Mouse (Mus musculus) adrenal gland, postnatal 10 days (tissue): ENCODE data around the gene 1700003H04Rik. TPM values are rescaled to one million over a fixed set of nuclear protein-coding genes. Genes with fewer than 3 reads are reported as not detected.

ENCODE experiments used
- DNase-seq: peaks from one replicate; pipeline ENCODE4 v3.0.0; 2021; ENCODE audit warnings: mixed read lengths
- long read RNA-seq, 2 experiments: library from polyadenylated mRNA; stranded (forward); transcript quantifications; one replicate each; pipeline ENCODE4 v2.0.0; 2021
- total RNA-seq, 2 experiments: library from RNA; stranded (reverse); gene quantifications; 2 replicates each; pipeline ENCODE4 v1.2.3; 2021

1700003H04Rik gene
- total RNA-seq: not detected
- long read RNA-seq, experiment 1: 0 reads
- long read RNA-seq, experiment 2: 0 reads

- DNase-seq: no peak
Observed at GRCm38 (mm10) chr3:124581001-124581400, at the start of gene 1700003H04Rik. Gene 1700003H04Rik, minus strand, starts transcription at chr3:124581101.

GRCm38 (mm10) chr3:124623031-124623430, 42.1 kb upstream of the 1700003H04Rik start:
- DNase-seq: no peak

GRCm38 (mm10) chr3:124613287-124613686, 32.4 kb upstream of the 1700003H04Rik start:
- DNase-seq: no peak

- no peak for DNase-seq
Observed at GRCm38 (mm10) chr3:124609956-124610355, 29.1 kb upstream of the 1700003H04Rik start.

GRCm38 (mm10) chr3:124606021-124606517, 25.2 kb upstream of the 1700003H04Rik start:
- DNase-seq: no peak

GRCm38 (mm10) chr3:124605518-124605917, 24.6 kb upstream of the 1700003H04Rik start:
- no peak for DNase-seq

- DNase-seq: no peak
Observed at GRCm38 (mm10) chr3:124597789-124598188, 16.9 kb upstream of the 1700003H04Rik start.

GRCm38 (mm10) chr3:124587534-124587933, 6.6 kb upstream of the 1700003H04Rik start:
- no peak for DNase-seq

GRCm38 (mm10) chr3:124585761-124586160, 4.9 kb upstream of the 1700003H04Rik start:
- DNase-seq: no peak

- DNase-seq: no peak
Observed at GRCm38 (mm10) chr3:124557317-124557716, 23.6 kb downstream of the 1700003H04Rik start.

GRCm38 (mm10) chr3:124555963-124556362, 24.9 kb downstream of the 1700003H04Rik start:
- no peak for DNase-seq

GRCm38 (mm10) chr3:124555092-124555491, 25.8 kb downstream of the 1700003H04Rik start:
- DNase-seq: no peak

- DNase-seq: no peak
Observed at GRCm38 (mm10) chr3:124548898-124549297, 32.0 kb downstream of the 1700003H04Rik start.

GRCm38 (mm10) chr3:124538260-124538659, 42.6 kb downstream of the 1700003H04Rik start:
- no peak for DNase-seq

GRCm38 (mm10) chr3:124536602-124537001, 44.3 kb downstream of the 1700003H04Rik start:
- no peak for DNase-seq

- no peak for DNase-seq
Observed at GRCm38 (mm10) chr3:124518786-124519185, 62.1 kb downstream of the 1700003H04Rik start.

Other genes starting within 250 kb of the 1700003H04Rik start
- not detected for gene 1700006A11Rik, start 155.1 kb downstream of the 1700003H04Rik start, total RNA-seq